Mouse (Mus musculus) myocyte (in vitro differentiated cells): Measurements from ENCODE around the gene Gprc5c. TPM values are rescaled to one million over a fixed set of nuclear protein-coding genes. Genes with fewer than 3 reads are reported as not detected.
A peak's percentile ranks its signal among the peaks of the same experiment; 100 is the strongest.

Experiments
- H3K27me3 ChIP-seq: one replicate; pipeline ENCODE4 v1.6.1; 2011; ENCODE audit not compliant: control insufficient read depth, insufficient read depth, insufficient read length
- H3K36me3 ChIP-seq: one replicate; pipeline ENCODE4 v1.6.1; 2011; ENCODE audit not compliant: control insufficient read depth, insufficient read depth
- H3K4me2 ChIP-seq: one replicate; pipeline ENCODE4 v1.6.1; 2011; ENCODE audit warnings: low read depth, control low read depth
- H3K4me3 ChIP-seq: one replicate; pipeline ENCODE4 v1.5.1; 2011; ENCODE audit warnings: mild to moderate bottlenecking, control low read depth, moderate library complexity
- H3K79me2 ChIP-seq: one replicate; pipeline ENCODE4 v1.6.1; 2011; ENCODE audit not compliant: control insufficient read depth, insufficient read depth
- H3ac ChIP-seq: one replicate; pipeline ENCODE4 v1.6.1; 2011; ENCODE audit not compliant: control insufficient read depth, insufficient read length
- CEBPB ChIP-seq: IDR thresholded peaks from 2 replicates; pipeline ENCODE4 v1.6.1; 2011; ENCODE audit warnings: mild to moderate bottlenecking, moderate library complexity; ENCODE audit not compliant: poor library complexity, insufficient read depth, severe bottlenecking
- E2F4 ChIP-seq: IDR thresholded peaks from one replicate; pipeline ENCODE4 v1.6.1; 2011; ENCODE audit warnings: mild to moderate bottlenecking, control low read depth, moderate library complexity; ENCODE audit not compliant: insufficient read depth
- MAX ChIP-seq: IDR thresholded peaks from one replicate; pipeline ENCODE4 v1.6.1; 2011; ENCODE audit warnings: low read depth, mild to moderate bottlenecking, control low read depth
- MYOD1 ChIP-seq, 3 experiments: IDR thresholded peaks; one replicate each; pipeline ENCODE4 v1.6.1; 2011; ENCODE audit warnings: control low read depth in 2 of 3, low read depth in 2 of 3, mild to moderate bottlenecking in 2 of 3, moderate library complexity in 1 of 3; ENCODE audit not compliant: insufficient read length in 2 of 3, control insufficient read depth in 1 of 3
- MYOG ChIP-seq, 3 experiments: IDR thresholded peaks; one replicate each; pipeline ENCODE4 v1.6.1; 2011; ENCODE audit warnings: control low read depth in 2 of 3, low read depth in 2 of 3, mild to moderate bottlenecking in 2 of 3; ENCODE audit not compliant: insufficient read length in 2 of 3, control insufficient read depth in 1 of 3, insufficient read depth in 1 of 3
- POLR2A ChIP-seq: IDR thresholded peaks from one replicate; pipeline ENCODE4 v1.6.1; 2011; ENCODE audit warnings: low read depth, mild to moderate bottlenecking, control low read depth, moderate library complexity; ENCODE audit not compliant: insufficient read length
- POLR2AphosphoS2 ChIP-seq: IDR thresholded peaks from one replicate; pipeline ENCODE4 v1.6.1; 2011; ENCODE audit warnings: low read depth, control low read depth; ENCODE audit not compliant: insufficient read length
- REST ChIP-seq: IDR thresholded peaks from one replicate; pipeline ENCODE4 v1.6.1; 2011; ENCODE audit warnings: mild to moderate bottlenecking, control low read depth, moderate library complexity; ENCODE audit not compliant: insufficient read depth, insufficient read length
- SRF ChIP-seq: IDR thresholded peaks from one replicate; pipeline ENCODE4 v1.6.1; 2011; ENCODE audit warnings: low read depth; ENCODE audit not compliant: control insufficient read depth, insufficient read length
- TCF12 ChIP-seq: IDR thresholded peaks from one replicate; pipeline ENCODE4 v1.6.1; 2011; ENCODE audit warnings: mild to moderate bottlenecking, control low read depth; ENCODE audit not compliant: poor library complexity, insufficient read depth, severe bottlenecking
- TCF3 ChIP-seq: IDR thresholded peaks from one replicate; pipeline ENCODE4 v1.6.1; 2011; ENCODE audit warnings: low read depth, control low read depth; ENCODE audit not compliant: insufficient read length
- USF1 ChIP-seq: IDR thresholded peaks from one replicate; pipeline ENCODE4 v1.6.1; 2011; ENCODE audit warnings: low read depth, mild to moderate bottlenecking, control low read depth, moderate library complexity
- polyA plus RNA-seq: library from polyadenylated mRNA; unstranded; fragments of >200 nt; fragmentation: generic; extraction: Trizol; gene quantifications from one replicate; pipeline ENCODE4 v1.2.1, GENCODE M21; 2012; ENCODE audit warnings: missing spikeins

The Gprc5c gene
- polyA plus RNA-seq, 1 experiment = 172 TPM

GRCm38 (mm10) chr11:114807686-114808427, 43.1 kb upstream of the Gprc5c start:
- H3K36me3 ChIP-seq = no peaks in the 10 kb centered on the region
- H3K4me2 ChIP-seq = peak overlapping the region; percentile 30
- H3K79me2 ChIP-seq = no peaks in the 10 kb centered on the region
- H3K27me3 ChIP-seq = no peaks in the 10 kb centered on the region
- H3K4me3 ChIP-seq = no peak overlapping the region
- H3ac ChIP-seq = no peak overlapping the region
- TF ChIP-seq MYOG (IDR thresholded peaks at IDR 0.05; ENCODE audit: control insufficient read depth in 1 of 3, insufficient read depth in 1 of 3, insufficient read length in 2 of 3, low read depth in 2 of 3) (peak in 1 of 3 experiments; percentile 69), MYOD1 (IDR thresholded peaks at IDR 0.05; ENCODE audit: control insufficient read depth in 1 of 3, insufficient read length in 2 of 3, low read depth in 2 of 3) (peak in 1 of 3 experiments; percentile 77), POLR2A (no peak), REST (no peak), MAX (no peak), SRF (no peak), E2F4 (no peak), TCF12 (no peak), USF1 (no peak)

GRCm38 (mm10) chr11:114809371-114809770, 41.6 kb upstream of the Gprc5c start:
- Histone ChIP-seq H3K4me2 (no peak overlapping the region), H3K27me3 (no peaks in the 10 kb centered on the region), H3K79me2 (no peaks in the 10 kb centered on the region), H3K4me3 (no peak overlapping the region), H3K36me3 (no peaks in the 10 kb centered on the region), H3ac (no peak overlapping the region)
- TF ChIP-seq TCF3 (no peak), USF1 (no peak), SRF (no peak), MYOD1 (IDR thresholded peaks at IDR 0.05; ENCODE audit: control insufficient read depth in 1 of 3, insufficient read length in 2 of 3, low read depth in 2 of 3) (no peak), POLR2AphosphoS2 (no peak), POLR2A (no peak), TCF12 (no peak), REST (no peak), E2F4 (no peak), MYOG (IDR thresholded peaks at IDR 0.05; ENCODE audit: control insufficient read depth in 1 of 3, insufficient read depth in 1 of 3, insufficient read length in 2 of 3, low read depth in 2 of 3) (no peak), CEBPB (no peak), MAX (no peak)

- H3K36me3 ChIP-seq = no peaks in the 10 kb centered on the region
- no peak overlapping the region for H3K4me2 ChIP-seq
- no peaks in the 10 kb centered on the region for H3K27me3 ChIP-seq
- no peak overlapping the region for H3K4me3 ChIP-seq
- H3ac ChIP-seq = no peak overlapping the region
- TF ChIP-seq SRF = no peak
- TF ChIP-seq POLR2AphosphoS2 = no peak
- no peak for TF ChIP-seq TCF3
- no peak for TF ChIP-seq MYOD1 (IDR thresholded peaks at IDR 0.05; ENCODE audit: control insufficient read depth in 1 of 3, insufficient read length in 2 of 3, low read depth in 2 of 3)
- TF ChIP-seq E2F4 = no peak
- no peak for TF ChIP-seq REST
- TF ChIP-seq POLR2A = no peak
- no peak for TF ChIP-seq CEBPB
- no peak for TF ChIP-seq MAX
- no peak for TF ChIP-seq USF1
- TF ChIP-seq MYOG (IDR thresholded peaks at IDR 0.05; ENCODE audit: control insufficient read depth in 1 of 3, insufficient read depth in 1 of 3, insufficient read length in 2 of 3, low read depth in 2 of 3) = no peak
- TF ChIP-seq TCF12 = no peak
- H3K79me2 ChIP-seq = no peaks in the 10 kb centered on the region
Observed at GRCm38 (mm10) chr11:114810344-114810743, 40.6 kb upstream of the Gprc5c start.

GRCm38 (mm10) chr11:114812731-114813240, 38.2 kb upstream of the Gprc5c start:
- Histone ChIP-seq H3K36me3 (no peaks in the 10 kb centered on the region), H3K4me3 (no peak overlapping the region), H3K4me2 (no peak overlapping the region), H3ac (no peak overlapping the region), H3K79me2 (no peaks in the 10 kb centered on the region), H3K27me3 (no peaks in the 10 kb centered on the region)
- peak; percentile 71 to 95 (median 85) for TF ChIP-seq MYOG (IDR thresholded peaks at IDR 0.05; ENCODE audit: control insufficient read depth in 1 of 3, insufficient read depth in 1 of 3, insufficient read length in 2 of 3, low read depth in 2 of 3)
- peak; percentile 61 to 87 (median 78) for TF ChIP-seq MYOD1 (IDR thresholded peaks at IDR 0.05; ENCODE audit: control insufficient read depth in 1 of 3, insufficient read length in 2 of 3, low read depth in 2 of 3)
- no peak for TF ChIP-seq CEBPB
- no peak for TF ChIP-seq POLR2AphosphoS2
- TF ChIP-seq USF1 = no peak
- no peak for TF ChIP-seq TCF12
- TF ChIP-seq MAX = no peak
